Mouse (Mus musculus): ENCODE measurements at regions not wholly inside any gene's neighbourhood (a gene's known extent, or its start where the extent isn't known, plus 50 kb on each side); places are given as distances from the start of the nearest gene placed in this dataset.

GRCm38 (mm10) chr13:84565644-84566532, 343.8 kb downstream of the Tmem161b start:
- no peak for TF ChIP-seq CTCF (IDR thresholded peaks at IDR 0.05; ENCODE audit: low read depth)
- no peak for TF ChIP-seq EP300 (IDR thresholded peaks at IDR 0.05; ENCODE audit: low read depth)

Data from liver, postnatal 0 days (tissue).